Comparison of ENCODE assay signal across 8 mouse cellular contexts in the genomic region with DNA sequence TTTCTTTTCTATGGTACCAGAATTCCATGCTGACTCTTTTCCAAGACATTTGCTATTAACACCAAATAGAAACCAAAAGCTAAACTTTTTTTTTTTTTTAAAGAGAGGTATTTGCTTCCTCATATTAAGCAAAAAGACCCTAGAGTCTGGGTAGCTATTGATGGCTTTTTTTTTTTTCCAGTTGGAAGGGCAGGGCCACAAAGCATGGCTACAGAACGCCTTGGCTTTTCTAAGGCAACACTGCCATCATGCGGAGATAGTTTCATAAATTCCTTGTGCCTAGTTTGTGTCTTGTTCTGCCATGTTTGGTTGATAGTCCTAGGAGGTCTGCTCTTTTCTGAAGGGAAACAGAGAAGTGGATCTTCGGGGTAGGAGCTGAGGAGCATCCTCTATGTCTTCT.
DNase-seq lines count a peak whose midpoint lies in the region; ATAC-seq and TF ChIP-seq lines count a peak whose summit lies in the region.

No protein-coding gene starts in this region.

- no peaks in the 10 kb centered on the region for H3K9me3 ChIP-seq in ES-Bruce4 (replicated peaks; ENCODE audit: control insufficient read depth, insufficient read depth, low read length, poor library complexity, severe bottlenecking)
- no peaks in the 10 kb centered on the region for H3K9me3 ChIP-seq in embryonic facial prominence, embryonic 13.5 days
- no peaks in the 10 kb centered on the region for H3K9me3 ChIP-seq in hindbrain, embryonic 12.5 days (replicated peaks)
- no peaks in the 10 kb centered on the region for H3K9me3 ChIP-seq in liver, embryonic 11.5 days (ENCODE audit: control insufficient read depth, low read length)
- no peaks in the 10 kb centered on the region for H3K9me3 ChIP-seq in neural tube, embryonic 15.5 days (replicated peaks)

- H3K4me1 ChIP-seq in ES-Bruce4 (ENCODE audit: control insufficient read depth, insufficient read depth, low read length) = no peaks in the 10 kb centered on the region
- no peaks in the 10 kb centered on the region for H3K4me1 ChIP-seq in embryonic facial prominence, embryonic 13.5 days
- H3K4me1 ChIP-seq in hindbrain, embryonic 12.5 days = no peaks in the 10 kb centered on the region
- H3K4me1 ChIP-seq in liver, embryonic 11.5 days (replicated peaks; ENCODE audit: control insufficient read depth, insufficient read depth, low read length) = no peaks in the 10 kb centered on the region
- no peaks in the 10 kb centered on the region for H3K4me1 ChIP-seq in neural tube, embryonic 15.5 days

- H3K27me3 ChIP-seq in ES-Bruce4 (ENCODE audit: control insufficient read depth, insufficient read depth, low read length, poor library complexity, severe bottlenecking) = no peaks in the 10 kb centered on the region
- H3K27me3 ChIP-seq in embryonic facial prominence, embryonic 13.5 days = no peaks in the 10 kb centered on the region
- H3K27me3 ChIP-seq in hindbrain, embryonic 12.5 days = no peaks in the 10 kb centered on the region
- H3K27me3 ChIP-seq in liver, embryonic 11.5 days (replicated peaks; ENCODE audit: control insufficient read depth, insufficient read depth, low read length) = no peaks in the 10 kb centered on the region
- no peaks in the 10 kb centered on the region for H3K27me3 ChIP-seq in neural tube, embryonic 15.5 days (replicated peaks)

- peak overlapping the region; percentile 47 for H3K4me2 ChIP-seq in embryonic facial prominence, embryonic 13.5 days
- peak overlapping the region; percentile 38 for H3K4me2 ChIP-seq in hindbrain, embryonic 12.5 days (replicated peaks)
- peak overlapping the region; percentile 46 for H3K4me2 ChIP-seq in liver, embryonic 11.5 days
- peak overlapping the region; percentile 49 for H3K4me2 ChIP-seq in neural tube, embryonic 15.5 days

- H3K36me3 ChIP-seq in ES-Bruce4 (ENCODE audit: control insufficient read depth, insufficient read depth, low read length, poor library complexity, severe bottlenecking) = no peaks in the 10 kb centered on the region
- H3K36me3 ChIP-seq in embryonic facial prominence, embryonic 13.5 days = no peaks in the 10 kb centered on the region
- no peaks in the 10 kb centered on the region for H3K36me3 ChIP-seq in hindbrain, embryonic 12.5 days
- H3K36me3 ChIP-seq in liver, embryonic 11.5 days (ENCODE audit: control insufficient read depth, insufficient read depth, low read length) = no peaks in the 10 kb centered on the region
- no peaks in the 10 kb centered on the region for H3K36me3 ChIP-seq in neural tube, embryonic 15.5 days

- H3K27ac ChIP-seq in gastrocnemius, adult 2 months = peak overlapping the region; percentile 88
- no peak overlapping the region; the same call in 1 of the 2 replicates for H3K27ac ChIP-seq in ES-Bruce4 (ENCODE audit: insufficient read depth, low read length)
- peak overlapping the region; percentile 16; the same call in 1 of the 2 replicates for H3K27ac ChIP-seq in embryonic facial prominence, embryonic 13.5 days
- no peak overlapping the region for H3K27ac ChIP-seq in hindbrain, embryonic 12.5 days
- H3K27ac ChIP-seq in liver, embryonic 11.5 days (ENCODE audit: low read depth, low read length) = no peak overlapping the region
- peak overlapping the region; percentile 51; the same call in 1 of the 2 replicates for H3K27ac ChIP-seq in neural tube, embryonic 15.5 days (replicated peaks)

- H3K4me3 ChIP-seq in gastrocnemius, adult 2 months = peak overlapping the region; percentile 78
- H3K4me3 ChIP-seq in ES-Bruce4 (ENCODE audit: low read depth, low read length) = no peak overlapping the region; the same call in 1 of the 2 replicates
- H3K4me3 ChIP-seq in embryonic facial prominence, embryonic 13.5 days = peak overlapping the region; percentile 36
- peak overlapping the region; percentile 32 for H3K4me3 ChIP-seq in hindbrain, embryonic 12.5 days
- H3K4me3 ChIP-seq in liver, embryonic 11.5 days (ENCODE audit: low read depth, low read length) = peak overlapping the region; percentile 28
- H3K4me3 ChIP-seq in neural tube, embryonic 15.5 days (replicated peaks) = peak overlapping the region; percentile 37

- ATAC-seq in embryonic facial prominence, embryonic 13.5 days (ENCODE audit: insufficient number of reproducible peaks, insufficient read depth, low FRiP score, low TSS enrichment, low read depth) = 0 out of 2 replicates have a peak, but pooled peaks have one; percentile 20
- ATAC-seq in hindbrain, embryonic 12.5 days (ENCODE audit: low FRiP score) = no peak
- ATAC-seq in liver, embryonic 11.5 days (replicated peaks; ENCODE audit: low FRiP score) = no peak
- ATAC-seq in neural tube, embryonic 15.5 days (ENCODE audit: low FRiP score) = peak; percentile 75; the same call in 1 of the 2 replicates

- TF ChIP-seq POLR2A in ES-Bruce4 (IDR thresholded peaks at IDR 0.05; ENCODE audit: insufficient read depth, low read length) = no peak

- no peak for TF ChIP-seq EP300 in ES-Bruce4 (IDR thresholded peaks at IDR 0.05; ENCODE audit: insufficient read depth, low read depth, low read length)

- TF ChIP-seq CTCF in gastrocnemius, adult 2 months (IDR thresholded peaks at IDR 0.05) = peak; percentile 66
- no peak for TF ChIP-seq CTCF in ES-Bruce4 (IDR thresholded peaks at IDR 0.05; ENCODE audit: low read depth, low read length)

- no peak for DNase-seq in gastrocnemius, adult 2 months
- DNase-seq in gastrocnemius, adult 18-20 months (ENCODE audit: low spot score) = no peak
- DNase-seq in liver, embryonic 11.5 days (ENCODE audit: low spot score) = no peak
- no peak for DNase-seq in urinary bladder, adult 2 months (ENCODE audit: low spot score)

- WGBS in embryonic facial prominence, embryonic 13.5 days = 50% methylated on average over 3 of the region's 3 CpGs
- WGBS in hindbrain, embryonic 12.5 days = 44% methylated on average over 3 of the region's 3 CpGs
- 61% methylated on average over 3 of the region's 3 CpGs for WGBS in liver, embryonic 11.5 days
- WGBS in neural tube, embryonic 15.5 days = 57% methylated on average over 3 of the region's 3 CpGs

- intact Hi-C loops in gastrocnemius, adult 2 months (cut with DNase I) = no loop called here

- H3K9ac ChIP-seq in ES-Bruce4 (ENCODE audit: low read depth, poor library complexity, severe bottlenecking) = peak overlapping the region; percentile 50; the same call in 1 of the 2 replicates
- H3K9ac ChIP-seq in embryonic facial prominence, embryonic 13.5 days = 0 out of 2 replicates have a peak overlapping the region, but pooled peaks have one; percentile 32
- H3K9ac ChIP-seq in hindbrain, embryonic 12.5 days = no peak overlapping the region
- H3K9ac ChIP-seq in liver, embryonic 11.5 days (ENCODE audit: low read depth, low read length) = peak overlapping the region; percentile 25; the same call in 1 of the 2 replicates
- no peak overlapping the region for H3K9ac ChIP-seq in neural tube, embryonic 15.5 days (replicated peaks)

Comparison
In these comparisons a context has a peak if more than half of its experiments do, and no peak if none do; other contexts are left out.
1. H3K27ac ChIP-seq: peak in gastrocnemius, adult 2 months (single experiment), embryonic facial prominence, embryonic 13.5 days (single experiment) and neural tube, embryonic 15.5 days (single experiment); none in ES-Bruce4 (single experiment), hindbrain, embryonic 12.5 days (single experiment) and liver, embryonic 11.5 days (single experiment).
2. H3K9ac ChIP-seq: peak in ES-Bruce4 (single experiment), embryonic facial prominence, embryonic 13.5 days (single experiment) and liver, embryonic 11.5 days (single experiment); none in hindbrain, embryonic 12.5 days (single experiment) and neural tube, embryonic 15.5 days (single experiment).
3. ATAC-seq: peak in embryonic facial prominence, embryonic 13.5 days (single experiment) and neural tube, embryonic 15.5 days (single experiment); none in hindbrain, embryonic 12.5 days (single experiment) and liver, embryonic 11.5 days (single experiment).
4. Peak in every context shown above with its lines, with median percentiles within 50 percentile points of each other: H3K4me2 ChIP-seq.